Mouse (Mus musculus): ENCODE measurements around the gene Prl3a1. TPM values are rescaled to one million over a fixed set of nuclear protein-coding genes. Genes with fewer than 3 reads are reported as not detected.

Prl3a1 gene
- not detected in 2 replicates for polyA plus RNA-seq (2012)

DNA sequence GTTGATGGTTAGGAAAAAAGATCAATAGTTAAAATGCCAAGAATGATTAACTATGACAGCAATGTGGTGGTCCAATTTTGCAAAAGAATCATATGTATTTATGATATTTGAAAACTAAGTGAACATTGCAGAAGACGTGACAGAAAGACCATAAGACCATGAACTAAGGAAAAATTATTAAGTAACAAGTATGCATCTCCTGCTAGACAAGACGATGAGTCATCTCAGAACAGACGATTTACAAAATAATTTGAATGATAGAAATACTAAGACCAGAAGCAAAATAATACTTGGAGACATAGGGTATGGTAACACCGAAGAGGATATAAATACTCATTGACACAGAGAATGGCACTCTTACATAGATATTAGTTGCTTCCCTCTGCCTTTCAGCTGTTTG lies at the start of gene Prl3a1:
Prl3a1 (plus strand) TSS at position 301 of the 400 bp plus-strand sequence.

DNA sequence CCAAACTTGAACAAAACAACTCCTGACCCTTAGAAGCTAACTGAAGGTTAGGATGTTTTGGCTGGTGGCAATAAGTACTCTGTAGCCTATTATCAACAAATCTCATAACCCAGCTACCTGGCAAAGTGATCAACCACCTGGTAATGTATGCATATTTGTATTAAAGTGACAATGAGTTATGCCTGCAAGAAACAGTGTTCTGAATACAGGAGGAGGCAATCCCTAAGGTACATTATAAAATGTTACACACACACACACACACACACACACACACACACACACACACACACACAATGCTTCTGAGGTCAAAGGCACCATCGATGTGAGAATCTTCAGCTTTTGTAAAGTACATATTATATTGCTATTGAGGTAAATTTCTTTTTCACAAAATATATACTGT lies 17.7 kb upstream of the Prl3a1 start, which contains the start of gene Prl3b1:
Prl3b1 (plus strand) TSS at position 301 of the 400 bp plus-strand sequence.

DNA sequence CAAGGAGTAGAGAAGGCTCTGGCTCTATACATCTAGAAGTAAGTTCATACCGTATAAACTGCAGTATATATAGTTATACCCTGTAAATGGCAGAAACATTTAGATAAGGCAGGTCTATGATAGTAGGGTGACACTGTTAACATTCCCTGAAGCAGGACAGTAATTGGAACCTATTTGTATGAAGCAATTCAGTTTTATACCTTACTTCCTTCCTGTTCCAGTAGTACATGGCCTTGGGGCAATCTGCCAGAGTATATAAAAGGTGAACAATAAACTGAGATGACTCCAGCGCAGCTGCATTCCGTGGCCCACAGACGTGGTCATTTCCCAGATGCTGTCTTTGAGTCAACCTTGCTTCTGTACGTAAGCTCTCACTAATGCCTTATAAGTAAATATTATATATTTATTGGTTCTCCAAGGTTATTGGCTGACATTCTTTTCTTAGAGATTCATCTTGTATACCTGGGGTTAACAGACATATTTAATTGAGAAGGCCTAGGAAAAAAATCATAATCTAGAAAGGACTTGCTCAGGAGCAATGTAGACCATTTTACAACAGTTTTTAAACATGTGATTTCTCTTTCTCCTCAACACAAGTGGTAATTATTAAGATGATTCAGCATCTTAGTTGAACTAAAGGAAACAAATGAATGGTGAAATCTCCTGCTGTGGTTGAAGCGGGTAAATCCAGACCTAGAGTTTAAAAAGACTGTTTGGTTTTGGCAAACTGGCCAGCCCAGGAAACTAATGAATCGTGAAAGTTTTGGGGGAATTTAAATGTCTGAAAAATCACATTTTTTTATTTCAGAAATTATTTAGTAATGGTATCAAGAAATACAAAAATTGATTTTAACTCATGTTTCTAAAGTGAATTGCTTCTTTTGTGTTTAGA lies 53.3 kb downstream of the Prl3a1 start, which contains the start of gene Prl6a1:
Prl6a1 (plus strand) TSS at position 294 of the 892 bp plus-strand sequence.

Other genes with a start within 250 kb of the Prl3a1 start
- gene Prl, start 201.9 kb upstream of the Prl3a1 start, polyA plus RNA-seq (2012): not detected in 2 replicates
- not detected in 2 replicates for gene Prl3d1, start 165.2 kb upstream of the Prl3a1 start, polyA plus RNA-seq (2012)
- gene Prl3d2, start 137.7 kb upstream of the Prl3a1 start, polyA plus RNA-seq (2012): not detected in 2 replicates
- gene Prl3d3, start 102.6 kb upstream of the Prl3a1 start, polyA plus RNA-seq (2012): not detected in 2 replicates
- gene Prl3c1, start 62.8 kb upstream of the Prl3a1 start, polyA plus RNA-seq (2012): not detected in 2 replicates
- gene Prl3b1, start 17.6 kb upstream of the Prl3a1 start, polyA plus RNA-seq (2012): not detected in 2 replicates
- not detected in 2 replicates for gene Prl6a1, start 53.2 kb downstream of the Prl3a1 start, polyA plus RNA-seq (2012)
- not detected in 2 replicates for gene Prl8a2, start 86.2 kb downstream of the Prl3a1 start, polyA plus RNA-seq (2012)
- gene Prl2b1, start 131.4 kb downstream of the Prl3a1 start, polyA plus RNA-seq (2012): not detected in 2 replicates
- gene Prl8a6, start 179.3 kb downstream of the Prl3a1 start, polyA plus RNA-seq (2012): not detected in 2 replicates

All from megakaryocyte-erythroid progenitor cell, adult 5 weeks (primary cell).